Mouse (Mus musculus) stomach, embryonic 15.5 days (tissue): ENCODE results near the gene Hmgb2. TPM values are rescaled to one million over a fixed set of nuclear protein-coding genes. Genes with fewer than 3 reads are reported as not detected.
"Not testable (repeated sequence)": the region's sequence is repeated elsewhere in the genome, so short reads cannot be mapped to it uniquely, and the experiment has no call there.

Source experiments
- ATAC-seq: fragments of 200-750 bp; cut with Nextera tagmentation; 2 replicates; pipeline ENCODE4 v1.8.0; 2017; ENCODE audit warnings: low read depth, moderate number of reproducible peaks, moderate TSS enrichment; ENCODE audit not compliant: insufficient read depth, low FRiP score
- H3K27ac ChIP-seq: fragments of 300-500 bp; sonication (generic); 2 replicates; pipeline ENCODE4 v1.5.1; 2015; ENCODE audit warnings: mild to moderate bottlenecking, inconsistent platforms
- H3K27me3 ChIP-seq: fragments of 300-500 bp; sonication (generic); replicated peaks from 2 replicates; pipeline ENCODE4 v1.6.1; 2015; ENCODE audit warnings: inconsistent platforms
- H3K36me3 ChIP-seq: fragments of 300-500 bp; sonication (generic); 2 replicates; pipeline ENCODE4 v1.6.1; 2015; ENCODE audit warnings: inconsistent platforms
- H3K4me1 ChIP-seq: fragments of 300-500 bp; sonication (generic); 2 replicates; pipeline ENCODE4 v1.6.1; 2015; ENCODE audit warnings: inconsistent platforms
- H3K4me2 ChIP-seq: fragments of 300-500 bp; sonication (generic); 2 replicates; pipeline ENCODE4 v1.6.1; 2015; ENCODE audit warnings: mild to moderate bottlenecking, inconsistent platforms
- H3K4me3 ChIP-seq: fragments of 300-500 bp; sonication (generic); replicated peaks from 2 replicates; pipeline ENCODE4 v1.5.1; 2015; ENCODE audit warnings: inconsistent platforms
- H3K9ac ChIP-seq: fragments of 300-500 bp; sonication (generic); 2 replicates; pipeline ENCODE4 v1.6.1; 2015; ENCODE audit warnings: inconsistent platforms
- H3K9me3 ChIP-seq: fragments of 300-500 bp; sonication (generic); 2 replicates; pipeline ENCODE4 v1.6.1; 2016; ENCODE audit warnings: inconsistent platforms
- WGBS: fragments of 180-500 bp; shearing (Covaris S2); methylation state at CpG from one replicate; pipeline ENCODE4 v1.1.7; 2015; 5-methylcytosine and 5-hydroxymethylcytosine counted together
- polyA plus RNA-seq: library from polyadenylated mRNA; unstranded; fragments of >200 nt; fragmentation: Nextera tagmentation; extraction: Ambion mirVana; gene quantifications from 2 replicates; pipeline ENCODE4 v1.2.1, GENCODE M21; 2015

The Hmgb2 gene
- polyA plus RNA-seq, 1 experiment from 2014 or later, result 353 TPM

DNA sequence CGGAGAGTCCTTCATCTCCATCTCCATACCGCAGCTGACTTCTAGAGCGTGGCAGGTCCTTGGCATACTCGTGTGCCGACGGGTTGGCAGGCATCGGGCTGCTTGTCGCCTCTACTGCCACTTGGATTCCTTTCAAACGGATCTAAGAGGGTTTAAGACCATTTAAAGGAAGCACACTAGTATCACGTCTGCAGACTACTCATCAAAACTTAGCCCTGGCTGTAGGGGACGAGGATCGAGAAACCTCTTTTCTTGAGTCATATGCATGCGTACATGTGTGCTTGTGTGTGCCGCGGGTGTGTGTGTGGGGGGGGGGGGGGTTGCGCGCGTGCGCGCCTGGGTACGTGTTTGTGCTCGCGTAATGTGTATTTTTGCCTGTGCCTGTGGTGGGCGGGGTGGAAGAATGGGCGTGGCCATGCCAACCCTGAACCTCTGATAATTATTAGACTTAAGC is 23.4 kb upstream of the Hmgb2 start:
- no peaks in the 10 kb centered on the region for H3K9me3 ChIP-seq
- under 1% methylated on average over 25 of the region's 25 CpGs for WGBS

GRCm38 (mm10) chr8:57489366-57489765 is 22.3 kb upstream of the Hmgb2 start:
- Histone ChIP-seq H3K4me2 (no peak overlapping the region), H3K9ac (no peak overlapping the region), H3K4me1 (no peaks in the 10 kb centered on the region), H3K27ac (no peak overlapping the region), H3K4me3 (no peak overlapping the region), H3K36me3 (no peaks in the 10 kb centered on the region), H3K27me3 (no peaks in the 10 kb centered on the region), H3K9me3 (no peaks in the 10 kb centered on the region)
- WGBS, result 96% methylated on average over 1 of the region's 1 CpGs
- ATAC-seq, result no peak

More for the DNA sequence above, 23.4 kb upstream of the Hmgb2 start:
- H3K4me2 ChIP-seq, result peak overlapping the region; percentile 93
- no peaks in the 10 kb centered on the region for H3K36me3 ChIP-seq
- no peaks in the 10 kb centered on the region for H3K4me1 ChIP-seq
- H3K27ac ChIP-seq, result peak overlapping the region; percentile 96
- peak overlapping the region; percentile 54 for H3K9ac ChIP-seq
- no peaks in the 10 kb centered on the region for H3K27me3 ChIP-seq
- H3K4me3 ChIP-seq, result peak overlapping the region; percentile 86
- ATAC-seq, result peak; percentile 30; the same call in 1 of the 2 replicates

GRCm38 (mm10) chr8:57489896-57490295 is 21.8 kb upstream of the Hmgb2 start:
- peak; percentile 38 for ATAC-seq
- H3K36me3 ChIP-seq, result no peaks in the 10 kb centered on the region
- no peaks in the 10 kb centered on the region for H3K27me3 ChIP-seq
- no peaks in the 10 kb centered on the region for H3K4me1 ChIP-seq
- no peak overlapping the region for H3K4me2 ChIP-seq
- no peak overlapping the region for H3K9ac ChIP-seq
- 0 out of 2 replicates have a peak overlapping the region, but pooled peaks have one; percentile 17 for H3K27ac ChIP-seq
- no peak overlapping the region for H3K4me3 ChIP-seq
- H3K9me3 ChIP-seq, result no peaks in the 10 kb centered on the region

DNA sequence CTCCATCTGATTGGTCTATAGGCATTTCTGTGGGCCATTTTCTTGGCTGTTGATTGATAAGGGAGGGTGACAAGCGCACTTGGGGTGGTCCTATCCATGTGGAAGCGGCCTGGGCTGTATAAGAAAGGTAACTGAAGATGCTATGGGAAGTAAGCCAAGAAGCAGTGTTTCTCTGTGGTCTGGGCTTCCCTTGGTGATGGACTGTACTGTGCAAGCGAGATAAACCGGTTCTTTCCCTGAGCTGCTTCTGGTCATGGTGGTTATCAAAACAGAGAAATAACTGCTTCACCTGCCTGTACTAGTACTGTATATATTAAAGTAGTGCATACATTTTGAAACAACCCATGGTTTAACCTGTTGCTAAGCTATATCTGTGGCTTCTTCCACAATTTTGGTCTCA is 19.8 kb upstream of the Hmgb2 start:
- ATAC-seq, result no peak
- WGBS, result 81% methylated on average over 4 of the region's 4 CpGs

DNA sequence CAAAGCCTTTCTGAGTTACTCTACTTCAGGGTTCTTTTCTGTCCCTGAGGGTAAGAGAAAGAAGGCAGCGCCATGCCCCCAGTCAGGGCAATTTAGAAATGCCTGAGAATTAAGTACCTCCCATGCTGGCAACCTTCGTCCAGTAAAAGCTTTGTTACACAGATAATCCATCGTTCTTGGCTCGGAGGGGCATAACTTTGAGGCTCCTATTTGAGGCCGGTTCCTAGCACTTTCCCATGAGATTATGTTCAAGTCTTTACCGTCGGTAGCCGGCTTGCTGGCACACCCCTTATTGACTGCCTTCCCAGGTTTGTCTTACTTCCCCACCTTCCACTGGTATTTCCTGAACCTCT is 13.2 kb upstream of the Hmgb2 start:
- Histone ChIP-seq H3K36me3 (no peaks in the 10 kb centered on the region), H3K9ac (no peak overlapping the region), H3K4me3 (no peak overlapping the region), H3K27me3 (no peaks in the 10 kb centered on the region), H3K27ac (peak overlapping the region; percentile 42; the same call in 1 of the 2 replicates), H3K4me2 (peak overlapping the region; percentile 34), H3K9me3 (no peaks in the 10 kb centered on the region), H3K4me1 (no peaks in the 10 kb centered on the region)
- WGBS, result 47% methylated on average over 8 of the region's 8 CpGs
- no peak for ATAC-seq

More for the DNA sequence above, 19.8 kb upstream of the Hmgb2 start:
- Histone ChIP-seq H3K4me3 (no peak overlapping the region), H3K4me2 (no peak overlapping the region), H3K9me3 (no peaks in the 10 kb centered on the region), H3K27ac (no peak overlapping the region), H3K27me3 (no peaks in the 10 kb centered on the region), H3K36me3 (no peaks in the 10 kb centered on the region), H3K4me1 (no peaks in the 10 kb centered on the region), H3K9ac (no peak overlapping the region)

- H3K27ac ChIP-seq, result peak overlapping the region; percentile 42; the same call in 1 of the 2 replicates
- no peaks in the 10 kb centered on the region for H3K9me3 ChIP-seq
- no peak overlapping the region for H3K9ac ChIP-seq
- H3K27me3 ChIP-seq, result no peaks in the 10 kb centered on the region
- ATAC-seq, result peak; percentile 60
- H3K4me1 ChIP-seq, result no peaks in the 10 kb centered on the region
- 39% methylated on average over 17 of the region's 17 CpGs for WGBS
- no peaks in the 10 kb centered on the region for H3K36me3 ChIP-seq
- no peak overlapping the region for H3K4me3 ChIP-seq
- peak overlapping the region; percentile 34 for H3K4me2 ChIP-seq
Observed at GRCm38 (mm10) chr8:57498847-57499511, 12.7 kb upstream of the Hmgb2 start.

GRCm38 (mm10) chr8:57503641-57504040 is 8.1 kb upstream of the Hmgb2 start:
- Histone ChIP-seq H3K4me2 (no peak overlapping the region), H3K27me3 (no peaks in the 10 kb centered on the region), H3K36me3 (no peaks in the 10 kb centered on the region), H3K27ac (no peak overlapping the region), H3K4me3 (no peak overlapping the region), H3K9ac (no peak overlapping the region), H3K4me1 (no peaks in the 10 kb centered on the region), H3K9me3 (no peaks in the 10 kb centered on the region)
- WGBS, result 58% methylated on average over 5 of the region's 5 CpGs
- ATAC-seq, result no peak

DNA sequence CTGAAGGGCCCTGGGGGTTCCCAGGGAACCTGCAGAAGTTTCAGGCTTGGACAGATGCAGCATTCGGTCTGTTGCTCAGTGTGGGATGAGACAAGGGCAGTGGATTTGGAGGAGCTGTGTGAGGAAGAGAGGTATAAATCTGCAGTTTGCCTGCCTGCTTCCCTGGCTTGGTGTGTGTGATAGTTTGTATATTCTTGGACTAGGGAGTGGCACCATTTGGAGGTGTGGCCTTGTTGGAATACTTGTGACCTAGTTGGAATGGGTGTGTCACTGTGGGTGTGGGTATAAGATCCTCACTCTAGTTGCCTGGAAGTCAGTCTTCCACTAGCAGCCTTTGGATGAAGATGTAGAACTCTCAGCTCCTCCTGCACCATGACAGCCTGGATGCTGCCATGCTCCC is 6.2 kb upstream of the Hmgb2 start:
- peak; percentile 55 for ATAC-seq
- 59% methylated on average over 1 of the region's 1 CpGs for WGBS
- not testable (repeated sequence) for H3K27ac ChIP-seq, H3K4me1 ChIP-seq, H3K27me3 ChIP-seq, H3K4me3 ChIP-seq, H3K9ac ChIP-seq, H3K9me3 ChIP-seq, H3K36me3 ChIP-seq, H3K4me2 ChIP-seq

- WGBS, result 92% methylated on average over 4 of the region's 4 CpGs
Observed at GRCm38 (mm10) chr8:57507556-57508063, 4.1 kb upstream of the Hmgb2 start.

DNA sequence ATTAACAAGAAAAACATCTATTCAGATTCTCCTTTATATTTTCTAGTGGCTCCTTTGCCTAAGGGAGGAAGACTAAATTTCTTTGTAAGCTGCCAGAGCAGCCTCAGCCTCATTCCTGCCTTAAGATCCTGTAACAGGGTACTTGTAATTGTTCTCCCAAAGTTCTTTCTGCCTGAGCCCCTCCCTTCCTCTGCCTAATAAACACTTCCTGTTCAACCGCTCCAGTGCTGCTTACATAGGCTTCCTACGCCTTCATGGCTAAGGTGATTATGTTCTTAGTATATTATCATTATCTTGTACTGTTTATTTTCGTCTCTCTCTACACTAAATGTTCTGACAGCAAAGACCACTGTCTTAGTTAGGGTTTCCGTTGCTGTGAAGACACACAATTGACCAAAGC is 3.0 kb upstream of the Hmgb2 start:
- no peaks in the 10 kb centered on the region for H3K36me3 ChIP-seq
- WGBS, result 72% methylated on average over 4 of the region's 4 CpGs
- no peak overlapping the region; the same call in 1 of the 2 replicates for H3K27ac ChIP-seq
- H3K9ac ChIP-seq, result no peak overlapping the region
- H3K9me3 ChIP-seq, result no peaks in the 10 kb centered on the region; the same call in 1 of the 2 replicates
- H3K27me3 ChIP-seq, result no peaks in the 10 kb centered on the region
- H3K4me1 ChIP-seq, result 0 out of 2 replicates have a peak, but pooled peaks cover 6% of the 10 kb centered on the region
- H3K4me3 ChIP-seq, result no peak overlapping the region
- ATAC-seq, result no peak
- no peak overlapping the region for H3K4me2 ChIP-seq

More at GRCm38 (mm10) chr8:57507556-57508063, 4.1 kb upstream of the Hmgb2 start:
- Histone ChIP-seq H3K9me3 (no peaks in the 10 kb centered on the region; the same call in 1 of the 2 replicates), H3K9ac (no peak overlapping the region), H3K4me2 (no peak overlapping the region), H3K27me3 (no peaks in the 10 kb centered on the region), H3K36me3 (no peaks in the 10 kb centered on the region), H3K4me3 (no peak overlapping the region), H3K4me1 (0 out of 2 replicates have a peak, but pooled peaks cover 6% of the 10 kb centered on the region), H3K27ac (no peak overlapping the region)
- no peak for ATAC-seq

- 1% methylated on average over 31 of the region's 31 CpGs for WGBS
- no peak for ATAC-seq
- Histone ChIP-seq H3K4me3 (peak overlapping the region; percentile 90), H3K9me3 (no peaks in the 10 kb centered on the region; the same call in 1 of the 2 replicates), H3K4me1 (0 out of 2 replicates have a peak, but pooled peaks cover 6% of the 10 kb centered on the region), H3K27me3 (no peaks in the 10 kb centered on the region), H3K4me2 (peak overlapping the region; percentile 92), H3K9ac (peak overlapping the region; percentile 62), H3K36me3 (0 out of 2 replicates have a peak, but pooled peaks cover 2% of the 10 kb centered on the region), H3K27ac (peak overlapping the region; percentile 87)
Observed at GRCm38 (mm10) chr8:57510791-57511315, 854 bp upstream of the Hmgb2 start.
